Mouse (Mus musculus) v-Abl transformed pro-B cells (cell line): Measurements from ENCODE around the gene Rab13.

ENCODE experiments used
- in situ Hi-C, 2 experiments: fragments of 400-800 bp; cut with MboI; formaldehyde crosslinking; loops; one replicate each; pipeline ENCODE4 v1.15.1; 2025; ENCODE audit not compliant: unreplicated experiment in 2 of 2

Rab13 gene

GRCm38 (mm10) chr3:90253653-90254418, 40.3 kb downstream of the Rab13 start, which contains the start of gene Crtc2:
Crtc2 (plus strand) TSS chr3:90254163.
- in situ Hi-C loops, result no loop called here

- in situ Hi-C loops, result no loop called here
These were observed 41.1 kb downstream of the Rab13 start for GRCm38 (mm10) chr3:90254419-90255193.

GRCm38 (mm10) chr3:90255194-90255565, 41.7 kb downstream of the Rab13 start:
- in situ Hi-C loops, result no loop called here

GRCm38 (mm10) chr3:90255784-90256353, 42.4 kb downstream of the Rab13 start:
- in situ Hi-C loops, result no loop called here

- in situ Hi-C loops, result no loop called here
These were observed 43.4 kb downstream of the Rab13 start for GRCm38 (mm10) chr3:90256731-90257530.

- in situ Hi-C loops, result no loop called here
These were observed 45.0 kb downstream of the Rab13 start for GRCm38 (mm10) chr3:90258521-90258920.

- in situ Hi-C loops, result no loop called here
These were observed 49.8 kb downstream of the Rab13 start for GRCm38 (mm10) chr3:90263121-90263771.

- in situ Hi-C loops, result no loop called here
These were observed 51.2 kb downstream of the Rab13 start for GRCm38 (mm10) chr3:90264687-90265033.

- in situ Hi-C loops, result no loop called here
These were observed 51.8 kb downstream of the Rab13 start, which contains the start of gene Dennd4b for GRCm38 (mm10) chr3:90265034-90265931. Dennd4b (plus strand) TSS chr3:90265185.

GRCm38 (mm10) chr3:90265932-90266741, 52.6 kb downstream of the Rab13 start:
- in situ Hi-C loops, result no loop called here

- in situ Hi-C loops, result no loop called here
These were observed 53.6 kb downstream of the Rab13 start for GRCm38 (mm10) chr3:90266901-90267775.

- in situ Hi-C loops, result no loop called here
These were observed 54.7 kb downstream of the Rab13 start for GRCm38 (mm10) chr3:90268190-90268589.

- in situ Hi-C loops, result no loop called here
These were observed 55.5 kb downstream of the Rab13 start for GRCm38 (mm10) chr3:90268971-90269370.

GRCm38 (mm10) chr3:90270784-90271183, 57.3 kb downstream of the Rab13 start:
- in situ Hi-C loops, result loop anchor here in 1 of 2 experiments (5.0 kb wide), 1 partner anchor 87 kb away; no protein-coding TSS in a partner anchor

GRCm38 (mm10) chr3:90272170-90272569, 58.7 kb downstream of the Rab13 start:
- in situ Hi-C loops, result loop anchor here in 1 of 2 experiments (5.0 kb wide), 1 partner anchor 85 kb away; no protein-coding TSS in a partner anchor

GRCm38 (mm10) chr3:90273855-90274254, 60.4 kb downstream of the Rab13 start:
- in situ Hi-C loops, result loop anchor here in 1 of 2 experiments (5.0 kb wide), 1 partner anchor 83 kb away; no protein-coding TSS in a partner anchor

- in situ Hi-C loops, result no loop called here
These were observed 61.8 kb downstream of the Rab13 start for GRCm38 (mm10) chr3:90275286-90275685.
